Mouse (Mus musculus): Measurements from ENCODE around the gene Poll. TPM values are rescaled to one million over a fixed set of nuclear protein-coding genes. Genes with fewer than 3 reads are reported as not detected.

Gene Poll
- total RNA-seq (2021) = 10 to 100 TPM; 11.5 to 12.3 TPM
- long read RNA-seq, experiment 1, partial matches to known transcripts = 10 of 13 reads
- long read RNA-seq, experiment 1, other reads (novel, unspliced or antisense) = 1 of 13 reads
- long read RNA-seq, experiment 2, transcript Poll-201 (9 exons, 2,324 nt) = major isoform, 5 of 12 reads
- long read RNA-seq, experiment 2, partial matches to known transcripts = 2 of 12 reads
- long read RNA-seq, experiment 2, other reads (novel, unspliced or antisense) = 5 of 12 reads

- peak; percentile 69 to 76 for DNase-seq (ENCODE audit: low spot score in 2 of 2)
These were observed at the start of gene Poll, which contains the start of gene Gm17018 for GRCm38 (mm10) chr19:45560153-45560890. Gene Poll, minus strand, starts transcription at chr19:45560531. Gene Gm17018, plus strand, starts transcription at chr19:45560615.

DNA sequence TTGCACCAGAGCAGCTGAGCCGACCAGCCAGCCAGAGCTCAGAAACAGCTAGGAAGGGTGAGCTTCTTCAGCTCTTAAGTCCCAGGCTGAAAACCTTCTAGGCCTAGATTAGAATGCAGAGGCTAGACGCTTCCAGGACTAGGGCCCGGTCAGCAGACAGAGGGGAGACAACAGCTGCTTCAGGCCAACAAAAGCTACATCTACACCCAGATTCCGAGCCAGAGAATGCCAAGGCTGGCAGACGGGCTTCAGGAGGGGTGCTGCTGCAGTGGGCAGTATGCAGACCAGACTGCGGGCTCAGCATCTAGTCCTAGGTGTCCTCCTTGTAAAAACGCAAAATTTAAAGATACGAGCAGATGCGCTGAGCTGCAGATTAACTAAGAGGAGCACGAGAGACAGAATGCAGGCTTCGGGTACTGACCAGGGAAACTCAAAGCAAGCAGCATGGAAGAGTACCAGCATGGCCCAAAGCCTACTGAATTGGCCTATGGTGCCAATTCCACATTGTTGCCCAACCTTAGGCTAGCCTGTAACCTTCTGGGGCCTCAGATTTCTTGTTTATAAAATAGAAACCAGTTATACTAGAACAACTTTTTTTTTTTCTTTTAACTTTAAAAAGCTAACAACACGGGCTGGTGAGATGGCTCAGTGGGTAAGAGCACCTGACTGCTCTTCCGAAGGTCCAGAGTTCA, 48.5 kb upstream of the Poll start:
- DNase-seq (ENCODE audit: low spot score in 2 of 2) = no peak

DNA sequence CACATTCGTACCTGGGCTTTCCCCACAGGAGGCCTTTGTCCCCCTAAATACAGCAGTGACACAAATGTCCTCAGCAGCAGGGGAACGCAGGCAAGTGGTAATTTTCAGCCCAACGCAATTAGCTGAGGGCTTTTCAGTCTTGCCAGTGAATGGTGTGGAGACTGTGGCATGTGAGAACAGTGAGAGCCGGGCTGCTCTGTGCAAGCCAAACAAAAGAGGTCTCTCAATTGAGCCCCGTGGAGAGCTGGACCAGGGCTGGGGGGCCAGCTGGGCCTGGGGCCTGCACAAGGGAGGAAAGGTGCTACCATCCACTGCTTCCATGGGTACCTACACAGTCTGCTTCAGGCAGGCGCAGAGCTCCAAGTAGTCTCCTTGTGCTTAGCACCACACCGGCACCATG, 47.1 kb upstream of the Poll start:
- DNase-seq (ENCODE audit: low spot score in 2 of 2) = no peak

DNA sequence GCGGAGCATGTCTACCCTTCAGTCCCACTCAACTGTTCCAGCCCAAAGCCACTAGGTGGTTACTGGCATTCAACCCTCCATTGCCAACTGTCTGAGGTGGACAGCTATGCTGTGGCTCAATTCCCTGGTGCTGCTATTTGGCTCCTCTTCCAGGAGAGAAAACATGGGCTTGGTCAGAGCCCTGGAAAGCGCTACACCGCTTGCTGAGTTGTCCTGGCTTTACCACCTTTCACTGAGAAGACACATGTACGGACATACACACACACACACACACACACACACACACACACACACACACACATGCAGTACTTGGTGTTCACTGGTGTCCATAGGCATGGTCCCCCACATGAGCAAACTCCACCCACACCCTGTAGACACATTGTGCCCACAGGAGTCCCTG, 46.4 kb upstream of the Poll start:
- no peak for DNase-seq (ENCODE audit: low spot score in 2 of 2)

GRCm38 (mm10) chr19:45602606-45603005, 42.3 kb upstream of the Poll start:
- DNase-seq (ENCODE audit: low spot score in 2 of 2) = no peak

- DNase-seq (ENCODE audit: low spot score in 2 of 2) = no peak
These were observed 36.8 kb upstream of the Poll start for GRCm38 (mm10) chr19:45597106-45597505.

DNA sequence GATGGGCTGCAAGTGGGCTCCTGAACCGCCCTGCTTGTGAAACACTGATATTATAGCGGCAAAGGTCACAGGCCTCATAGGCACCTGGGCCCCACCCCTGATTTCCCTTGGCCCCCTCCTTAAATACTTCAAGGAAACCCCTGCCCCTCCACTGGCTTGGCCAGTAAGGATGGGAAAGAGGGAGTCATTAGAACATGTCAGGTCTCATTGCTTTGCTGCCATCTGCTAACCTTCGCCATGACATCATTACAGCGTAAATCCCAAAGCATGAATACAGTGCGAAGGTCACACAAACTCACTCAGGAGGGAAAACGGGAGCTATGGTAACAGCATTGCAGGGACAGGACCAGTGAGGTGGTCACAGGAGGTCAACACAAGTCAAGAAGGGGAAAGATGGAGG, 36.1 kb upstream of the Poll start:
- no peak for DNase-seq (ENCODE audit: low spot score in 2 of 2)

GRCm38 (mm10) chr19:45596019-45596418, 35.7 kb upstream of the Poll start:
- DNase-seq (ENCODE audit: low spot score in 2 of 2) = no peak

DNA sequence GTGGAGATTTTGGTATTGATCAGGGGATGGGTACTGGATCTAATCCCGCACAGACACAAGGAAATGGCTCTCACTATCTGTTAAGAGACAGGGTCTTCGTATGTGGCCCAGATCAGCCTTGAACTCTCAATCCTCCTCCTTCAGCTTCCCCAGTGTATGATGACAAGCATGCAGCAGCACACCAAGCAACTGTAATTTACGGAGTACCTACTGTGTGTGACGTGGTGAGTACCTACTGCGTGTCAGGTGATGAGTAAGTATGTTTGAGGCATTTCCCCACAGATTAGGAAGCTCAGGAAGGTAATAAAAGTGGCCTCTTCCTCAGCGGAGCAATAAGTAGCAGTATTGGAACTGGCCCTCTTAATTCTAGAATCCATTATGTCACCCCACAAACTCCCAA, 35.1 kb upstream of the Poll start:
- DNase-seq (ENCODE audit: low spot score in 2 of 2) = no peak

- DNase-seq (ENCODE audit: low spot score in 2 of 2) = no peak
These were observed 33.7 kb upstream of the Poll start for GRCm38 (mm10) chr19:45594079-45594478.

- DNase-seq (ENCODE audit: low spot score in 2 of 2) = no peak
These were observed 32.6 kb upstream of the Poll start for GRCm38 (mm10) chr19:45592916-45593315.

DNA sequence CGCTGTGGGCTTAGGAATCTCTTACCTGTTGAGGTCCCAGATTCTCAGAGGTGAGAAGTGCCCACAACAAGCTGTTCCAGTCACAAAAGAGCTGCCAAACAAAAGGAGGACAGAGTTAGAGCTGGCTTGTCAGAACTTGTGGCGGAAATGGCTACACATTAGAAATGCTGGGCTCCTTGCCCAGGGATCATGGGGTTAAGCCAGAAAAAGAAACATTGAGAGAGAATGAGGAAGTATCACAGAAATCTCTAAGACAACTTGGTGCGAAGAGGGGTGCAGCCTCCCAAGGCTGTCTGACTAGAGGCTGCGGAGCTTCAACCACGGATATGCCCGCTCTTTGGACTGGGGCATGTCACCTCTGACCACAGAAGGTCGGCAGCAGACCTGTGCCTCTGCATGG, 31.4 kb upstream of the Poll start:
- DNase-seq (ENCODE audit: low spot score in 2 of 2) = no peak

DNA sequence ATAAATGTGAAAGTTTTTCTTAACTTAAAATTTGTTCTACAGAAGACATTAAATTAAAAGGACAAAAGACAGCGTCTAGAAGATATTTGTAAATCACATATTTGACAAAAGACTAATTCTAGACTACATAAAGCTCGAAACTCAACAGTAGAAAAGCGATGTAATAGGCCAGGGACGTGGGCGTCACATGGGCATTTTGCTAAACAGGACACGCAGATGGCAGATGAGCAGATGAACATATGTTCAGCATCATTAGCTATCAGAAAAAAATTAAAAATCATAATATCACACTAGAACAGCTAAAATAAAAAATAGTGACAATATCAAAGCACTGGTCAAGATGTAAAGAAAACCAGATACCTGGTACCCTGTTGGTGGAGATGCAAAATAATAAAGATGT, 29.4 kb upstream of the Poll start:
- no peak for DNase-seq (ENCODE audit: low spot score in 2 of 2)

DNA sequence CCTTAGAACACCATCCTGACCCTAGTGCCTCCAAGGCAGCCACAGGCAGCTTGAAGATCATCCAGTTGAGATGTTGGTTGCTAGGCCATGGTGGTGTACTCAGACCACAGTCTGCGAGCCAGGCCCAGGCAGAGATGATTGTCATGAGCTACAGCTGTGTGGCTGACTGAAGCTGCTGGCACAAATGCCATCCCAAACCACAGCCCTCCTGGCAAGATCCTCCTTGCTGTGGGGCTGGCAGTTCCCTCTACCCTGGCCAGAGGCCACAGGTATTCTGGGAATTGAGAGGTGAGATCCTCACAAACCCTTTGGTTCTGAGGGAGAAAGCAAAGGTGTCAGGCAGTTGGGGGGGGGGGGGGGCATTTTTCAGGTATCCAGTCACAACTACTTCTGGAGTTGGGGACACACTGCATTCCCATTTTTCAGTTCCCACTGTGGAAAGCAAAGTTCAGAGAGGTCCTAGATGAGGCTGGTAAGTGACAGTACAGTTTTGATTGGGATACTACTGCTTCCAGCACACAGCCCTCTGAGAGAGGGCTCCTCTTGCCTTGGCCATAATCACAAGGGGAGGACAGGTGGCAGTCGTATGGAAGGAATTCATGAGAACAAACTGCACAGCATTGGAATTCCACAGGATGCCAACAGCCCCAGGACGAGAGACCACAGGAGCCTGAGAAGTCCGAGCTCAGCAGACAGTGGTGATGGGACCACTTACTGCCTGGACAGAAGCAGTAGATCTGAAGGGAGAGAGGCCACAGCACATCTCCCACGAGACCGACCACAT, 27.4 kb upstream of the Poll start:
- DNase-seq (ENCODE audit: low spot score in 2 of 2) = no peak

- no peak for DNase-seq (ENCODE audit: low spot score in 2 of 2)
These were observed 26.5 kb upstream of the Poll start for GRCm38 (mm10) chr19:45586850-45587249.

DNA sequence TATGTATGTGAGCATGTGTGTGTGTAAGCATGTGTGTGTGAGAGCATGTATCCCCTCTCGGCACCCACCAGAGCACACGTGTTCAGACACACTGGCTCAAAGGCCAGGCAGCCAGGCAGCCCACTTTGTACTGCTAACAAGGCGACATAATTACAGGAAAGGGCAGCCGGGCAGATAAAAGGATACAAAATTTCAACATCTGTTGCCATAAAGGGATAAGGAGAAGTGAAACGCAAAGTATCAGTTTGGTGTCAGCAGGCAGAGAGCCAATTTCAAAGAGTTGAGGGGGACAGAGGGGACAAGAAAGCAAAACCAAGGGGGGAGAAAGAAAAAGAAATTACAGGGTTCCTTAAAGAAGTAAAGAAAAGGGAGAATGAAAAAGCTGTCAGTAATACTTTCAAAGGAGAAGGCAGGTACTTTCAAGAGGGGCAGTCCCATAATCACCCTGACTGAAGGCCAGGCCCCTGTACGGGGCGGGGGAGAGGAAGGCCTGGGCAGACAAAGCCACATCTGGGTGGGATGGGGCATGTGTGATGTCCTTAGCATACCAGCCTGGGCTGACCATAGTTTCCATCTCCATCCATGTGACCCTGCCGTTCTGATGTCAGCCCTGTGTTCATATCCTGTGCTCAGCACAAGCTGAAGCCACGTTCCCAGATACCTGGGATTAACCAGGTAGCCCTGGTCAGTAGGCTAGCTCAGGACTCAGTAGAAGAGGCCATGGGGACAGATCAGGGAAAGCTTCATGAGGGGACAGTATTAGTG, 24.7 kb upstream of the Poll start:
- no peak for DNase-seq (ENCODE audit: low spot score in 2 of 2)

DNA sequence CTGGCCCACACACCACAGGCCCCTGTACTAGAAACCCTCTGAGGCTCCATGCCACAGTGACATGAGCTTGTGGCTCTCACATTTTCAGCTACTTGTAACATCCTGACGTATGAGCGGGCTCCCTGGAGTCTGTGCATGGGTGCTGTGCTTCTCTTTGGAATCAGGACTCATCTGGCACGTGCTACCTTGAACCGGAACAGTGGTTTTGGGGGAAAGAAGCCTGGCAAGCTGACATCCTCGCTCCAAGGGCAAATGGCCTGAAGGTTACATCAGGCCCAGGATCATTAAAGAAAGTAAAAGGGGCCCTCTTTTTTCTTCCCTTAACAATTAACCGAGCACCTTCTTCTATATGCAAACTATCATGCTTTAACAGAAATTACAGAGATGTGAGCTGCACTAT, 22.8 kb upstream of the Poll start:
- DNase-seq (ENCODE audit: low spot score in 2 of 2) = no peak

- no peak for DNase-seq (ENCODE audit: low spot score in 2 of 2)
These were observed 21.8 kb upstream of the Poll start for GRCm38 (mm10) chr19:45582161-45582560.

DNA sequence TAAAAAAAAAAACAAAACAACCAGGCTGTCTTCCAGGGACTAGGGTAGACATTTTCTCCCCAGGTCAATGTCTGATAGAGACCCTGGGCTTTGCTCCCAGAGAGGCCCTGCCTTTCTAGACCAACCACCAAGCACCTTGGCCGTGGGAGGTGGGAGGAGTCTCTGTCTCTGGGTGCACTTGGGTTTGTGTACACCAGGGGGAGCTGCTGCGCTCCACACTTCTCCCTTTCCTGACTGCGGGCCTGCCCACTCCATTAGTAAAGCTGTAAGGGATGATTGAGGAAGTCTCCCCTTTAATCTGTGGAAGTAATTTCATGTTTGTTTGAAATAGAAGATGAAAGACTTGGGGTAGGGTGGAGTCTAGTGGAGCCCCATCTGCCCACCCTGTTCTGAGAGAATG, 20.9 kb upstream of the Poll start:
- DNase-seq (ENCODE audit: low spot score in 2 of 2) = no peak

DNA sequence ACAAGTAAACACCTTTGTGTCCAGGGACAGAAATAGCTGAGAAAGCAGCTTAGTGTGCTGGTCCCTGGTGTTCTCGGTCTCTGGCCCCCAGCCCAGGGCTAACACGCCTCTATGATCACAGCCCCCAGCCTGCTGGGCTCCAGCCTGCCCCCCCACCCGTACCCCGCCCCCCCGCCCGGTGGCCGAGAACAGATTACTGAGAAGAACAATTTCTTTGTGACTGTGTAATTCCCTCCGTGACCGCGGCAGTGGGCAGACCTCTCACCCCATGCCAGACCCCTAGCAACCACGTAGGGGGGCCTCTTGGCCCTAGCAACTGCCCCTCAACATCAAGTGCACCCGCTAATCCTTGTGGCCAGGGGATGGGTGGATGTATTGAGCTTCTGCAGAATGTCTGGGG, 19.9 kb upstream of the Poll start:
- no peak for DNase-seq (ENCODE audit: low spot score in 2 of 2)

GRCm38 (mm10) chr19:45579416-45579815, 19.1 kb upstream of the Poll start:
- no peak for DNase-seq (ENCODE audit: low spot score in 2 of 2)

Measured in adrenal gland, postnatal 4 days (tissue).